Mouse (Mus musculus): ENCODE measurements around the gene Fkbp1b.
A peak's percentile ranks its signal among the peaks of the same experiment; 100 is the strongest.
"Not testable (repeated sequence)": the region's sequence is repeated elsewhere in the genome, so short reads cannot be mapped to it uniquely, and the experiment has no call there.

Gene Fkbp1b

DNA sequence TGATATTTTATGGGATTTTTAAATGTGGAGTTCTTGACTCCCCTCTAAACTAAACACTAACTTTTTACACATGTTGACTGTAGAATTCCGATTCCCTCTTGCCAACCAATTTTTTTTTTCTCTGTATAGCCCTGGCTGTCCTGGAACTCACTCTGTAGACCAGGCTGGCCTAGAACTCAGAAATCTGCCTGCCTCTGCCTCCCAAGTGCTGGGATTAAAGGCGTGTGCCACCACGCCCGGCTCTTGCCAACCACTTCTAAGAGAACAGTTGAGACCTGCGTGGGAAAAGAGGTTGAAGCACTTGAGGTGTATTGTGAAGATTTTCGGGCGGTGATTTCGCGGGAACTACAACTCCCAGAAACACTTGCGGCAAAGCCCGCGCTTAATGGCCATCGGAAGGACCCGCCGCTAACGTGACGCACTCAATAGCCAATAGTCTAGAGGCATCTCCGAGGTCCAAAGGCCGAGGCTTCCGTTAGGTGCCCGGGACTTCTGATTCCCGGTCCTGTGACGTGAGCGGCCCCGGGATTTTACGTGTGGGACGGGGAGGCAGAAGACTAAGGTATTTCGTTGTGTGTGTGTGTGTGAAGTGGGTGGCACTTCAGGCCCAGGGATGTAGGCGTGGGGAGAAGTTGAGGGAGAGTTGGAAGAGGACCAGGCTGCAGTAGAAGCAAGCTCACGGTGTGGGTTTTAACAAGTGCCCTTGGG is 1.7 kb upstream of the Fkbp1b start, which contains the start of gene Wdcp:
TSS of gene Wdcp (plus strand) at position 414 of the 708 bp plus-strand sequence.
- peak; percentile 88 to 93 for DNase-seq

- no peak for DNase-seq
Observed at GRCm38 (mm10) chr12:4842456-4842855, 1.1 kb upstream of the Fkbp1b start.

DNA sequence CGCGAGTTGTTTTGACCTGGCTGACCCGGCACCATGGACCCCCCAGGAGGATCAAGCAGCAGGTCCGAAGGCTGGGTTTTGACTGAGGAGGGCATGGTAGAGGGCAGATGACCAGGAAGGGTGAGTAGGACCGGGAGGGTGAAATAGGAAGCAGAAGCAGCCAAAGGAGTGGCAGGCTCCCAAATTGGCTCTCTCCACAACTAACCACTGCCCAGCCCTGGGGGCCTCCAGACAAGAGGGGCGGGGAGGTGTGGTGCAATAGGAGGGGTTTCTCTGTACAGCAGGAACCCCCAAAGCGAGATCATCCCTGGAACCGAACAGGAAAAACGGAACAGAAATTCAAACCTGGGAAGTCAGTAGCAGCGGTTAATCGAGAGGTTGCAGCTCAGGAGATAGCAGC is 650 bp downstream of the Fkbp1b start:
- DNase-seq = peak in 1 of 2 experiments; percentile 19

GRCm38 (mm10) chr12:4840010-4840409 is 1.4 kb downstream of the Fkbp1b start:
- DNase-seq = no peak

- no peak for DNase-seq
Observed at GRCm38 (mm10) chr12:4836959-4837358, 4.4 kb downstream of the Fkbp1b start.

GRCm38 (mm10) chr12:4827256-4827655 is 14.1 kb downstream of the Fkbp1b start:
- no peak for DNase-seq

DNA sequence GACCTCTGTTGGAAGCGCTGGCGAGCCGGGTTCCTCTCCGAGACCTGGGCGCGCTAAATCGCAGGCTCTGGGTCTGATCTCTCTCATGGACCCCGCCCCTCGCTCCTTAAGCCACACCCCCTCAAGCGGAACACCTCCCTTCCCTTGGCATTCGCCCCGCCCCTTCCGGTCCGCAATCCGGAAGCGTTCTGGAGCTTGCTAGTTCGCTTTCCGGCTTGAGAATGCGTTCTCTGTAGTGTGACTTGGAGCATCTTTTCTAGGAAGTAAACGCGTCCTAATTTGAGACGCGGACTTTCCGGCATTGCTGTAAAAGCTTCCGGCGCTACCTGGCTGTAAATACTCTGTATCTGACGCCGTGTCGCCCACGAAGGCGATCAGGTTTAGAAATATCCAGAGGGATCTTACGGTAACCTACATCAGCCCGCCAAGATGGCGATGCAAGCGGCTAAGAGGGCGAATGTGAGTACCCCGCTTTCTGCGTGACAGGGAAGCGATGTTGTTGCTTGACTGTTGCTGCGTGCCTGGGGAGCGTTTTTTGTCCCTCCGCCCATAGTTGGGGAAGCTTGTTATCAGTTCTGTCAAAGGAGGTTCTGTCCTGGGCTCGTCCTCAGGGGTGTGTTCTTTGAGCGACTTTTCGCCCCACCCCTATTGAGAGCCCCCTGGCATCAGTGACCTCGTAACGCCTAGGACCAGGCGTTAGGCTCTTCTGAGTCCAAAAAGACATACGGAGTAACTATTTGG is 23.9 kb downstream of the Fkbp1b start, which contains the start of gene Sf3b6:
TSS of gene Sf3b6 (plus strand) at position 184 of the 741 bp plus-strand sequence.
- DNase-seq = peak; percentile 99 to 100

- DNase-seq = no peak
Observed at GRCm38 (mm10) chr12:4816680-4817360, 24.6 kb downstream of the Fkbp1b start.

GRCm38 (mm10) chr12:4813636-4814035 is 27.8 kb downstream of the Fkbp1b start:
- no peak for DNase-seq

DNA sequence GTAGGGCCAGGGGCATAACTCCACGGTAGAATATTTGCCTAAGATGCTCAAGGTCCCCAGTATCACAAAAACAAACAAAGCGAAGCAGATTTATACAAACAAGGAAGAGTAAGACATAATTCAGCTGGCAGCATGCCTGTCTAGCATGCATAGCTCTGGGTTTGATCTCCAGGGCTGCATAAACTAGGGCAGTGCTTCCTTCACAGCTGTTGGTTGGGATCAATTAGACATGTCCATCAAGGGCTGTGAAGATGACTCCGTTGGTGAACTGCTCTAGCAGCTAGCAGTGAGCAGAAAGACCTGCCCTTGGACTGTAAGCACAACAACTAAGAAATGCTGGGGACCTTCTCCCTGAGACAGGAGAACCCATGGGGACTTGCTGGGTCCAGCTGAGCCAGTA is 29.7 kb downstream of the Fkbp1b start:
- peak in 1 of 2 experiments; percentile 12 for DNase-seq

- DNase-seq = no peak
Observed at GRCm38 (mm10) chr12:4811036-4811435, 30.4 kb downstream of the Fkbp1b start.

GRCm38 (mm10) chr12:4797471-4797870 is 43.9 kb downstream of the Fkbp1b start:
- DNase-seq = not testable (repeated sequence)

DNA sequence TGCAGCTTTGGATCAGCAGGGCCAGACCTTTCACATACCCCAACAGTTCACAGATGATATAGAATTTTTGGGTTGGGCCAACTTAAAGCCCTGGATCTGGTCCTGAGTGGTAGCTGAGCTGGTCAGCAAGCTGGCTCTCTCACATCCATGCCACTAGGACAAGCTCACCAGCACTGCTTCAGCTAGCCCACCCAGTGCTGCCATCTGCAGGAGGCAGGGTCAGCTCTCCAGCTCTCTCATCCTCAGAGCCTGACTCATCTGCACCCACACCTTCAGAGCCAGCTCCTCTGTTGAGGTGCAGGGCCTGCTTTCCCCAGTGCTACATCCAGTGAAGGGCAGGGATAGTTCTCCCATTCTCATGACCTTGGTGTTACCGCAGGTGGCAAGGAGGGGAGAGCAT is 47.7 kb downstream of the Fkbp1b start:
- DNase-seq = peak; percentile 60 to 68

DNA sequence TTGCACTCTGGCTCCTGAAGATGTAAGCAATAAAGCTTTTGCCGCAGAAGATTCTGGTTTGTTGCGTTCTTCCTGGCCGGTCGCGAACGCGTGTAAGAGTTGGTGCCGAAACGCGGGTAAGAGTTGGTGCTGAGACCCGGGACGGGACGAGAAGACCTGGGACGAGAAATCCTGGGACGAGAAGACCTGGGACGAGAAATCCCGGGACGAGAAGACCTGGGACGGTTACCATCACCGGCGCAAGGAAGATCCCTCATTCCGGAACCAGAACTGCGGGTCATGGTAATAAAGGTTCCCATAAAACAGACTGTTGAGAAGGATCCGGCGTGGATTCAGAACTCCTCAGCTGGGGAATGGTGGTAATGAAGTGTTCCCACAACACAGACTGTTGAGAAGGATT is 53.3 kb downstream of the Fkbp1b start:
- not testable (repeated sequence) for DNase-seq

- DNase-seq = no peak
Observed at GRCm38 (mm10) chr12:4784466-4784865, 56.9 kb downstream of the Fkbp1b start.

DNA sequence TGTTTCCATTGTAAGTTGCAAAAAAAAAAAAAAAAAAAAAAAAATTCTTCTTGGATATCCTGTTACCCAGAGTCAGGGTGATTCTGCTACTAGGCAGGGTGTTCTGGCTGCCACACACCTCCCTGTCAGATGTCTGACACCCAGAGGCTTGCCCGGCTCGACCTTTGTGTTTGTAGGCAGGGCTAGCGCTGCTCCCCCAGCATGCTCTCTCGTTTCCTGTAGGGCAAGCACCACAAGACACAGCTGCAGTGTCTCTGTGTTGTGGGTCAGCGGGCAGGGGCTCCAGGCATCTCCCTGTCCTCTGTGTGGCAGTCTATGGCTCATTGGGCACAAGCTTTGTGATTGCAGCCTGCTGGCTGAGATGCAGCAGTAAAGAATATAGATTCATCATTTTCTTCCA is 57.8 kb downstream of the Fkbp1b start:
- peak; percentile 51 to 60 for DNase-seq
